Mouse (Mus musculus): Measurements from ENCODE around the gene Nat8f6.
"Not testable (repeated sequence)": the region's sequence is repeated elsewhere in the genome, so short reads cannot be mapped to it uniquely, and the experiment has no call there.

DNA sequence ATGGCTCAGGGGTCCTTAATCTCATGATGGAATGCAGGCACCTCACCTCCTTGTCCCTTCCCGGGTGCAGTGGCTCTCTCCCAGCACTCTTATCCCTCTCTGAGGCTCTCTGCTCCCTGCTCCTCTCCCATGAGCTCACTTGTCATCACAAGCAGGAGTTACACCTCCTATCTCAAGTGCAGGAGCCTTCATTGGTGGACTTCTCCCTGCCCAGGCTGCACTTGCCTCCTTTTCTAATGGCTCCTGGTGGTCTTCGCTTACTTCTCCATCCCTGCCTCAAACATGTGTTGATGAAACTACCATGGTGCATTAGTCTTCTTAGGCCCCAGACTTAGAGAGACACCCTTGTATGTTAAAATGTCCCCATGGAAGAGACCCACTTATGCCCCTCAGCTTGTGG, 58.1 kb downstream of the Nat8f6 start:
- TF ChIP-seq CTCF (IDR thresholded peaks at IDR 0.05; ENCODE audit: control insufficient read depth, insufficient read depth, insufficient replicate concordance, low read depth, low read length); POLR2A (IDR thresholded peaks at IDR 0.05; ENCODE audit: control insufficient read depth, low read depth, low read length): not testable (repeated sequence)

Measured in testis, adult 2 months (tissue).